Mouse (Mus musculus): ENCODE data around the gene Fgfrl1. TPM values are rescaled to one million over a fixed set of nuclear protein-coding genes. Genes with fewer than 3 reads are reported as not detected.

The Fgfrl1 gene
- 6.4 and 11.4 TPM in 2 replicates for polyA plus RNA-seq (2015; fragmentation: Nextera tagmentation; extraction: Ambion mirVana)

DNA sequence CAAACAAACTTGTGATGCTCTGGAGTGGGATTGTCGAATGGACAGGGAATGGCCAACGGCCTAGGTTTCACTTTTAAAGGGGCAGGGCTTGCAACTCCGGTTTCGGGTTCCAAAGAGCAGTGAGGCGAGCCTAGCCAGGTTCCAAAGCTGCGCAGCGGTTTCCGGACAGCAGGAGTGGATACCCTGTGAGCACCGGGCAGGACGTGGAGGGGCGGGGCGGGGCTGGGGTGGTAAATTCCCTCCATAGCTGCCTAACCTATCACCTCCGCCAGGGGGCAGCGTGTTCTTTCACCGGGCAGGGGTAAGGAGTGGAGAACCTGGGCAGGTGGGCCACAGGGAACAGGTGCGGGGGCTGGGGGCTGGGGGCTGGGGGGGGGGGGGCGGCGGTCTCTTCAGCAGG lies at the start of gene Fgfrl1:
Fgfrl1 (plus strand) TSS at position 112 of the 400 bp plus-strand sequence.
- no peak within 1 kb of the TSS for H3K27ac ChIP-seq (ENCODE audit: low read length)
- peak within 1 kb of the TSS; percentile 85 for H3K4me2 ChIP-seq (ENCODE audit: low read depth, low read length)
- peak within 1 kb of the TSS; percentile 45; the same call in 1 of the 2 replicates for H3K9ac ChIP-seq (ENCODE audit: low read length)
- H3K36me3 ChIP-seq (ENCODE audit: control insufficient read depth, insufficient read depth), result no peaks in the 10 kb centered on the region
- ATAC-seq (replicated peaks; ENCODE audit: extremely low read depth, insufficient read depth, low FRiP score), result no peak
- no peaks in the 10 kb centered on the region for H3K9me3 ChIP-seq (replicated peaks; ENCODE audit: control insufficient read depth, low read length)
- 3% methylated on average over 17 of the region's 18 CpGs for WGBS
- no peaks in the 10 kb centered on the region for H3K27me3 ChIP-seq (ENCODE audit: control insufficient read depth, insufficient read depth, low read length)
- H3K4me1 ChIP-seq (ENCODE audit: control insufficient read depth, insufficient read depth, low read length), result peaks cover 12% of the 10 kb centered on the region
- H3K4me3 ChIP-seq (ENCODE audit: low read length), result peak within 1 kb of the TSS; percentile 70

GRCm38 (mm10) chr5:108643674-108644073 lies 48.5 kb upstream of the Fgfrl1 start:
- 43% methylated on average over 2 of the region's 2 CpGs for WGBS
- no peak overlapping the region for H3K9ac ChIP-seq (ENCODE audit: low read length)
- no peaks in the 10 kb centered on the region for H3K27me3 ChIP-seq (ENCODE audit: control insufficient read depth, insufficient read depth, low read length)
- H3K27ac ChIP-seq (ENCODE audit: low read length), result no peak overlapping the region
- H3K4me2 ChIP-seq (ENCODE audit: low read depth, low read length), result no peak overlapping the region
- no peak for ATAC-seq (replicated peaks; ENCODE audit: extremely low read depth, insufficient read depth, low FRiP score)
- 0 out of 2 replicates have a peak, but pooled peaks cover 3% of the 10 kb centered on the region for H3K4me1 ChIP-seq (ENCODE audit: control insufficient read depth, insufficient read depth, low read length)
- peaks cover 24% of the 10 kb centered on the region for H3K36me3 ChIP-seq (ENCODE audit: control insufficient read depth, insufficient read depth)
- H3K4me3 ChIP-seq (ENCODE audit: low read length), result no peak overlapping the region
- H3K9me3 ChIP-seq (replicated peaks; ENCODE audit: control insufficient read depth, low read length), result no peaks in the 10 kb centered on the region

GRCm38 (mm10) chr5:108645651-108646342 lies 46.4 kb upstream of the Fgfrl1 start:
- Histone ChIP-seq H3K27me3 (ENCODE audit: control insufficient read depth, insufficient read depth, low read length) (no peaks in the 10 kb centered on the region), H3K9me3 (replicated peaks; ENCODE audit: control insufficient read depth, low read length) (no peaks in the 10 kb centered on the region), H3K9ac (ENCODE audit: low read length) (no peak overlapping the region), H3K27ac (ENCODE audit: low read length) (no peak overlapping the region), H3K4me3 (ENCODE audit: low read length) (no peak overlapping the region), H3K4me2 (ENCODE audit: low read depth, low read length) (no peak overlapping the region), H3K4me1 (ENCODE audit: control insufficient read depth, insufficient read depth, low read length) (0 out of 2 replicates have a peak, but pooled peaks cover 3% of the 10 kb centered on the region), H3K36me3 (ENCODE audit: control insufficient read depth, insufficient read depth) (peaks cover 34% of the 10 kb centered on the region)
- no peak for ATAC-seq (replicated peaks; ENCODE audit: extremely low read depth, insufficient read depth, low FRiP score)
- 85% methylated on average over 9 of the region's 9 CpGs for WGBS

DNA sequence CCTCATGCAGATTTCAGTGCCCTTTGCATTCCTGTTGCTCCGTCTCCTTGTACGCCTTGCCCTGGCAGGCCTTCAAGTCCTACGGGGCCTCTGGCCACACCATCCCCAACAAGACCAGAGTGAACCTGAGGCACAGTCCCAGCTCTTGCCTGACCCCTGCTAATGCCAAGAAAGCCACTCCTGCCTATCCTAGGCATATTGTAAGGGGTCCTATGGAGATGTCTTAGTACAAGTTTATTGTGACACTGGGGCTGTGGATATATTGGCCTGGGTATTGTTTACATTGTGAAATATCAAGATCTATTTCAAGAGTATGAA lies 45.9 kb upstream of the Fgfrl1 start:
- Histone ChIP-seq H3K27me3 (ENCODE audit: control insufficient read depth, insufficient read depth, low read length) (no peaks in the 10 kb centered on the region), H3K4me2 (ENCODE audit: low read depth, low read length) (no peak overlapping the region), H3K4me1 (ENCODE audit: control insufficient read depth, insufficient read depth, low read length) (0 out of 2 replicates have a peak, but pooled peaks cover 3% of the 10 kb centered on the region), H3K36me3 (ENCODE audit: control insufficient read depth, insufficient read depth) (peaks cover 34% of the 10 kb centered on the region), H3K27ac (ENCODE audit: low read length) (no peak overlapping the region), H3K9me3 (replicated peaks; ENCODE audit: control insufficient read depth, low read length) (no peaks in the 10 kb centered on the region), H3K9ac (ENCODE audit: low read length) (no peak overlapping the region), H3K4me3 (ENCODE audit: low read length) (no peak overlapping the region)
- no peak for ATAC-seq (replicated peaks; ENCODE audit: extremely low read depth, insufficient read depth, low FRiP score)
- 82% methylated on average over 3 of the region's 3 CpGs for WGBS

DNA sequence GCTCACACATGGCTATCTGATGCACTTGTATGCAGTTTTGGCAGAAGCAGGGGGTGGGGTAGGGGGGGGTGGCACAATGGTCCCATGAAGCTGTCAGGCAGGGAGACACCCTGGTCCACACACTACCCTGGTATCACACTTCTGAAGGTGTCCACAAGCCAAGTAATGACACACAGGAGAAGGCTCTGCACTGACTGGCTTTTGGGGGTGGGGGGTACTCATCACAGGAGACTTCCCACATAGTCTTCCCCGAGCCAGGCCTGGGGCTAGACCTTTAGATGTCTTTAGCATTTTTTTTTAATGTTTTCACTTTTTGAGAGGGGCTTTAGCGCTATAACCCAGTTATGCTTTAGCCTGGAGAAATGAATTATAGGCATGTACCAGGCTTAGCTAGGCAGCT lies 44.9 kb upstream of the Fgfrl1 start:
- WGBS, result 81% methylated on average over 2 of the region's 2 CpGs
- H3K4me1 ChIP-seq (ENCODE audit: control insufficient read depth, insufficient read depth, low read length), result 0 out of 2 replicates have a peak, but pooled peaks cover 3% of the 10 kb centered on the region
- no peaks in the 10 kb centered on the region for H3K27me3 ChIP-seq (ENCODE audit: control insufficient read depth, insufficient read depth, low read length)
- peaks cover 34% of the 10 kb centered on the region for H3K36me3 ChIP-seq (ENCODE audit: control insufficient read depth, insufficient read depth)
- no peak overlapping the region for H3K9ac ChIP-seq (ENCODE audit: low read length)
- no peak overlapping the region for H3K4me3 ChIP-seq (ENCODE audit: low read length)
- no peaks in the 10 kb centered on the region for H3K9me3 ChIP-seq (replicated peaks; ENCODE audit: control insufficient read depth, low read length)
- H3K27ac ChIP-seq (ENCODE audit: low read length), result no peak overlapping the region
- ATAC-seq (replicated peaks; ENCODE audit: extremely low read depth, insufficient read depth, low FRiP score), result no peak
- H3K4me2 ChIP-seq (ENCODE audit: low read depth, low read length), result no peak overlapping the region

- peaks cover 36% of the 10 kb centered on the region for H3K36me3 ChIP-seq (ENCODE audit: control insufficient read depth, insufficient read depth)
- no peak overlapping the region for H3K27ac ChIP-seq (ENCODE audit: low read length)
- H3K27me3 ChIP-seq (ENCODE audit: control insufficient read depth, insufficient read depth, low read length), result no peaks in the 10 kb centered on the region
- ATAC-seq (replicated peaks; ENCODE audit: extremely low read depth, insufficient read depth, low FRiP score), result no peak
- 0 out of 2 replicates have a peak, but pooled peaks cover 3% of the 10 kb centered on the region for H3K4me1 ChIP-seq (ENCODE audit: control insufficient read depth, insufficient read depth, low read length)
- no peak overlapping the region for H3K9ac ChIP-seq (ENCODE audit: low read length)
- H3K9me3 ChIP-seq (replicated peaks; ENCODE audit: control insufficient read depth, low read length), result no peaks in the 10 kb centered on the region
- no peak overlapping the region for H3K4me2 ChIP-seq (ENCODE audit: low read depth, low read length)
- WGBS, result 68% methylated on average over 2 of the region's 2 CpGs
- no peak overlapping the region for H3K4me3 ChIP-seq (ENCODE audit: low read length)
These were observed 44.2 kb upstream of the Fgfrl1 start for GRCm38 (mm10) chr5:108647820-108648465.

DNA sequence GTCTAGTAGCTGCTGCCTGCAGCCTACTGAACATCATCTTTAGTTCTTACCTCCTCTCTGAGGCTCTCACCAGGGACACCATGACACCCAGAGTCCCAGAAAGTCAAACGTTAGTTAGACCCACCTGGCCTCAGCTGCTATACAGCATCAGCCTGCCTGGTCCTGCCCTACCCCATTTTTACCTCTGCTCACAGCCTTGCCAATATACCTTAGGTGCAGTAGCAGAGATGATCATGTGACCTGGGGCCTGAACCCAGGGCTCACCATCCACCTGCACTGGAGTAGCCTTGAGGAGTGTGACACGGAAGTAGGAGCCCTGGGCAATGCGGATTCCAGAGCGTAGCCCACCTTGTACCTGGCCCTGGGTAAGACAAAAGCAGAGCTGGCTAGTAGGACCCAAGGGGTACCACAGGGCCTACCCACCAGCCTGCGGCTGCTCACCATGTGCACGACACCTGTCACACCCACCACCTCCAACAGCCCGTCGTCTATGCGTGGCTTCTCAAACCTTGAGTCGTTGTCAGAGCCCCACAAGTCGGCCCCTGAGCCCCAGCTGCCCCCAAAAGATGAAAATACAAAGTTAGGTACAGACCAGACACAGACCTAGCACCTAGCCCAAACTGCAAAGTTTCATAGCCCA lies 43.1 kb upstream of the Fgfrl1 start:
- no peak for ATAC-seq (replicated peaks; ENCODE audit: extremely low read depth, insufficient read depth, low FRiP score)
- H3K4me2 ChIP-seq (ENCODE audit: low read depth, low read length), result no peak overlapping the region
- H3K36me3 ChIP-seq (ENCODE audit: control insufficient read depth, insufficient read depth), result peaks cover 43% of the 10 kb centered on the region
- H3K27me3 ChIP-seq (ENCODE audit: control insufficient read depth, insufficient read depth, low read length), result no peaks in the 10 kb centered on the region
- 86% methylated on average over 11 of the region's 11 CpGs for WGBS
- H3K9me3 ChIP-seq (replicated peaks; ENCODE audit: control insufficient read depth, low read length), result no peaks in the 10 kb centered on the region
- H3K4me1 ChIP-seq (ENCODE audit: control insufficient read depth, insufficient read depth, low read length), result no peaks in the 10 kb centered on the region
- H3K27ac ChIP-seq (ENCODE audit: low read length), result no peak overlapping the region
- H3K9ac ChIP-seq (ENCODE audit: low read length), result no peak overlapping the region
- no peak overlapping the region for H3K4me3 ChIP-seq (ENCODE audit: low read length)

- Histone ChIP-seq H3K27me3 (ENCODE audit: control insufficient read depth, insufficient read depth, low read length) (no peaks in the 10 kb centered on the region), H3K27ac (ENCODE audit: low read length) (no peak overlapping the region), H3K9ac (ENCODE audit: low read length) (no peak overlapping the region), H3K9me3 (replicated peaks; ENCODE audit: control insufficient read depth, low read length) (no peaks in the 10 kb centered on the region), H3K4me3 (ENCODE audit: low read length) (no peak overlapping the region), H3K4me2 (ENCODE audit: low read depth, low read length) (no peak overlapping the region), H3K36me3 (ENCODE audit: control insufficient read depth, insufficient read depth) (peaks cover 48% of the 10 kb centered on the region), H3K4me1 (ENCODE audit: control insufficient read depth, insufficient read depth, low read length) (no peaks in the 10 kb centered on the region)
- no peak for ATAC-seq (replicated peaks; ENCODE audit: extremely low read depth, insufficient read depth, low FRiP score)
- 83% methylated on average over 7 of the region's 7 CpGs for WGBS
These were observed 41.8 kb upstream of the Fgfrl1 start for GRCm38 (mm10) chr5:108650341-108650740.

GRCm38 (mm10) chr5:108651136-108651720 lies 41.0 kb upstream of the Fgfrl1 start:
- WGBS, result 78% methylated on average over 5 of the region's 5 CpGs
- Histone ChIP-seq H3K9me3 (replicated peaks; ENCODE audit: control insufficient read depth, low read length) (no peaks in the 10 kb centered on the region), H3K27ac (ENCODE audit: low read length) (no peak overlapping the region), H3K4me2 (ENCODE audit: low read depth, low read length) (no peak overlapping the region), H3K4me3 (ENCODE audit: low read length) (no peak overlapping the region), H3K9ac (ENCODE audit: low read length) (no peak overlapping the region), H3K27me3 (ENCODE audit: control insufficient read depth, insufficient read depth, low read length) (no peaks in the 10 kb centered on the region), H3K36me3 (ENCODE audit: control insufficient read depth, insufficient read depth) (peaks cover 47% of the 10 kb centered on the region), H3K4me1 (ENCODE audit: control insufficient read depth, insufficient read depth, low read length) (no peaks in the 10 kb centered on the region)
- ATAC-seq (replicated peaks; ENCODE audit: extremely low read depth, insufficient read depth, low FRiP score), result no peak
